14 mouse cellular contexts compared by ENCODE assay signal in the genomic region with DNA sequence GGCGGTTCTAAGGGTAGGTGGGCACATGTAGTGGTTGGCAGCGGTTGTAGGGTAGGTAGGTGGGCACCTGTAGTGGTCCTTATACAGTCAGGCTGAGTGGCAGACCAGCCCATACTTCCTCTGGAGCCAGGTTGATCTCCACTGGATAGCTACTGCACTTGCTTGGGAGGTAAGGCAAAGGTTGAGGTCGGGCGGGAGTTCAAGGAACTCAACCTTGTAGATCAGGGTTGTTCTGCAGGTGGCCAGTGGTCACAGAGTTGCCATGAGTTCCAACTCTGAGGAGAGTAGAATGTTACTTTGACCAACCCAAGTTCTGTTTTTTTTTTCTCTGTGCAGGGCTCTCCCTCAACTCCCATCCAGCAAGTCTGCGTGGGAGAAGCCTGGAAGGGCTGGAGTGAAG. TPM values are rescaled to one million over a fixed set of nuclear protein-coding genes. Genes with fewer than 3 reads are reported as not detected.
A peak's percentile ranks its signal among the peaks of the same experiment; 100 is the strongest.
DNase-seq lines count a peak whose midpoint lies in the region; ATAC-seq and TF ChIP-seq lines count a peak whose summit lies in the region.
"Had no signal": no experiment of that assay in that cellular context is flagged by ENCODE, and none has a peak within 500 bp of the region (broad histone marks: within the 10 kb centered on the region; RNA-seq: fewer than 3 reads in every experiment).

No protein-coding gene starts in this region.

- H3K27ac ChIP-seq in heart, embryonic 12.5 days (ENCODE audit: poor library complexity, severe bottlenecking), result no peak overlapping the region
- no peak overlapping the region for H3K27ac ChIP-seq in intestine, embryonic 15.5 days
- H3K27ac ChIP-seq in small intestine, adult 2 months (ENCODE audit: insufficient read depth, low read depth, low read length), result peak overlapping the region; percentile 94
- H3K27ac ChIP-seq: hindbrain, embryonic 15.5 days; liver, embryonic 15.5 days had no signal

- TF ChIP-seq POLR2A in small intestine, adult 2 months (IDR thresholded peaks at IDR 0.05; ENCODE audit: low read depth, low read length), result no peak

- peaks cover 19% of the 10 kb centered on the region; the same call in 1 of the 2 replicates for H3K4me1 ChIP-seq in heart, embryonic 12.5 days (replicated peaks)
- peaks cover 24% of the 10 kb centered on the region for H3K4me1 ChIP-seq in intestine, embryonic 15.5 days (replicated peaks)
- H3K4me1 ChIP-seq in small intestine, adult 2 months (ENCODE audit: control insufficient read depth, insufficient read depth, insufficient read length, low read length), result peaks cover 17% of the 10 kb centered on the region

- no peak for ATAC-seq in heart, embryonic 12.5 days (ENCODE audit: insufficient number of reproducible peaks, low FRiP score)
- ATAC-seq in intestine, embryonic 15.5 days, result no peak

- 93% methylated on average over 5 of the region's 5 CpGs for WGBS in heart, embryonic 12.5 days
- WGBS in intestine, embryonic 15.5 days, result 93% methylated on average over 5 of the region's 5 CpGs
- WGBS in small intestine, adult 2 months, result 79% methylated on average over 5 of the region's 5 CpGs

- no peaks in the 10 kb centered on the region for H3K9me3 ChIP-seq in heart, embryonic 12.5 days (replicated peaks)
- H3K9me3 ChIP-seq in intestine, embryonic 15.5 days, result no peaks in the 10 kb centered on the region
- H3K9me3 ChIP-seq: hindbrain, embryonic 15.5 days; liver, embryonic 15.5 days had no signal

- H3K9ac ChIP-seq in heart, embryonic 12.5 days, result no peak overlapping the region
- no peak overlapping the region for H3K9ac ChIP-seq in intestine, embryonic 15.5 days
- H3K9ac ChIP-seq: hindbrain, embryonic 15.5 days; liver, embryonic 15.5 days had no signal

- H3K4me3 ChIP-seq in heart, embryonic 12.5 days, result peak overlapping the region; percentile 71
- no peak overlapping the region for H3K4me3 ChIP-seq in intestine, embryonic 15.5 days (replicated peaks)
- H3K4me3 ChIP-seq in small intestine, adult 2 months (ENCODE audit: low read depth, low read length), result peak overlapping the region; percentile 91
- H3K4me3 ChIP-seq: hindbrain, embryonic 15.5 days; liver, embryonic 15.5 days had no signal

- peak overlapping the region; percentile 100 for H3K4me2 ChIP-seq in heart, embryonic 12.5 days
- peak overlapping the region; percentile 95 for H3K4me2 ChIP-seq in intestine, embryonic 15.5 days (replicated peaks)

- no peaks in the 10 kb centered on the region for H3K36me3 ChIP-seq in heart, embryonic 12.5 days
- no peaks in the 10 kb centered on the region for H3K36me3 ChIP-seq in intestine, embryonic 15.5 days
- H3K36me3 ChIP-seq in small intestine, adult 2 months (ENCODE audit: control insufficient read depth, insufficient read depth, low read length), result peaks cover 25% of the 10 kb centered on the region
- H3K36me3 ChIP-seq: hindbrain, embryonic 15.5 days; liver, embryonic 15.5 days had no signal

- DNase-seq in heart, adult 9 months (ENCODE audit: low spot score in 2 of 2), result no peak
- peak; percentile 60 for DNase-seq in kidney, adult 9 months
- no peak for DNase-seq in kidney, adult 18-20 months
- DNase-seq in gastrocnemius, postnatal 4 days (ENCODE audit: low spot score in 2 of 2), result no peak
- DNase-seq: cerebellum, adult 9-10 months; lung, postnatal 10 days; right cerebral cortex, adult 18-20 months; spleen, adult 18-20 months; thymus, adult 18-20 months had no signal

- H3K27me3 ChIP-seq in heart, embryonic 12.5 days (replicated peaks), result peaks cover 24% of the 10 kb centered on the region
- peaks cover 13% of the 10 kb centered on the region for H3K27me3 ChIP-seq in intestine, embryonic 15.5 days (replicated peaks)
- no peaks in the 10 kb centered on the region for H3K27me3 ChIP-seq in small intestine, adult 2 months (ENCODE audit: control insufficient read depth, insufficient read depth, low read length)

- no peak for TF ChIP-seq CTCF in small intestine, adult 2 months (IDR thresholded peaks at IDR 0.05; ENCODE audit: extremely low read depth, insufficient read length, insufficient replicate concordance, low read depth, low read length)

RNA-seq across cellular contexts. Expression of a gene that starts 3.1 kb away (rescaled TPM):
- 13.7 and 14.2 TPM in 2 replicates for polyA plus RNA-seq in heart, embryonic 12.5 days (2016; fragmentation: Nextera tagmentation; extraction: Ambion mirVana)
- polyA plus RNA-seq in intestine, embryonic 15.5 days (2015; fragmentation: Nextera tagmentation; extraction: Ambion mirVana), result 11.3 and 11.7 TPM in 2 replicates
- polyA plus RNA-seq in small intestine, adult 2 months (2012; rRNA removed), result 21.2 and 166 TPM in 2 replicates
- 1 to 10 TPM; 1.3 TPM for total RNA-seq in gastrocnemius, postnatal 4 days (2021)
